Mouse (Mus musculus): ENCODE data around the gene Iqcg.
A peak's percentile ranks its signal among the peaks of the same experiment; 100 is the strongest.

Iqcg gene

GRCm38 (mm10) chr16:33053141-33053540, 2.9 kb downstream of the Iqcg start:
- ATAC-seq (ENCODE audit: low TSS enrichment) = no peak

- no peak for ATAC-seq (ENCODE audit: low TSS enrichment)
These were observed 6.2 kb downstream of the Iqcg start for GRCm38 (mm10) chr16:33049809-33050208.

- ATAC-seq (ENCODE audit: low TSS enrichment) = no peak
These were observed 7.3 kb downstream of the Iqcg start for GRCm38 (mm10) chr16:33048686-33049085.

- ATAC-seq (ENCODE audit: low TSS enrichment) = no peak
These were observed 8.0 kb downstream of the Iqcg start for GRCm38 (mm10) chr16:33048004-33048403.

- ATAC-seq (ENCODE audit: low TSS enrichment) = no peak
These were observed 12.8 kb downstream of the Iqcg start for GRCm38 (mm10) chr16:33043268-33043667.

GRCm38 (mm10) chr16:33042682-33043081, 13.3 kb downstream of the Iqcg start:
- no peak for ATAC-seq (ENCODE audit: low TSS enrichment)

GRCm38 (mm10) chr16:33036006-33036405, 20.0 kb downstream of the Iqcg start:
- ATAC-seq (ENCODE audit: low TSS enrichment) = no peak

- peak; percentile 65; the same call in 1 of the 2 replicates for ATAC-seq (ENCODE audit: low TSS enrichment)
These were observed 29.7 kb downstream of the Iqcg start for GRCm38 (mm10) chr16:33026357-33026756.

- ATAC-seq (ENCODE audit: low TSS enrichment) = no peak
These were observed 31.4 kb downstream of the Iqcg start for GRCm38 (mm10) chr16:33024456-33025104.

- ATAC-seq (ENCODE audit: low TSS enrichment) = peak; percentile 94
These were observed 32.3 kb downstream of the Iqcg start for GRCm38 (mm10) chr16:33023750-33024149.

- ATAC-seq (ENCODE audit: low TSS enrichment) = no peak
These were observed 34.6 kb downstream of the Iqcg start for GRCm38 (mm10) chr16:33021381-33021780.

- no peak for ATAC-seq (ENCODE audit: low TSS enrichment)
These were observed 36.8 kb downstream of the Iqcg start for GRCm38 (mm10) chr16:33019117-33019770.

- peak; percentile 69 for ATAC-seq (ENCODE audit: low TSS enrichment)
These were observed 38.2 kb downstream of the Iqcg start for GRCm38 (mm10) chr16:33017677-33018349.

GRCm38 (mm10) chr16:33015986-33016385, 40.0 kb downstream of the Iqcg start:
- no peak for ATAC-seq (ENCODE audit: low TSS enrichment)

- ATAC-seq (ENCODE audit: low TSS enrichment) = no peak
These were observed 40.6 kb downstream of the Iqcg start for GRCm38 (mm10) chr16:33015396-33015907.

- no peak for ATAC-seq (ENCODE audit: low TSS enrichment)
These were observed 41.1 kb downstream of the Iqcg start for GRCm38 (mm10) chr16:33014921-33015320.

- ATAC-seq (ENCODE audit: low TSS enrichment) = no peak
These were observed 42.2 kb downstream of the Iqcg start for GRCm38 (mm10) chr16:33013801-33014200.

GRCm38 (mm10) chr16:33010166-33010565, 45.9 kb downstream of the Iqcg start:
- peak; percentile 35 for ATAC-seq (ENCODE audit: low TSS enrichment)

GRCm38 (mm10) chr16:33007436-33007835, 48.6 kb downstream of the Iqcg start:
- ATAC-seq (ENCODE audit: low TSS enrichment) = 0 out of 2 replicates have a peak, but pooled peaks have one; percentile 11

- ATAC-seq (ENCODE audit: low TSS enrichment) = no peak
These were observed 49.1 kb downstream of the Iqcg start for GRCm38 (mm10) chr16:33006888-33007287.

GRCm38 (mm10) chr16:33005216-33005615, 50.8 kb downstream of the Iqcg start:
- ATAC-seq (ENCODE audit: low TSS enrichment) = no peak

- peak; percentile 95 for ATAC-seq (ENCODE audit: low TSS enrichment)
These were observed 63.9 kb downstream of the Iqcg start for GRCm38 (mm10) chr16:32992158-32992557.

- no peak for ATAC-seq (ENCODE audit: low TSS enrichment)
These were observed 71.4 kb downstream of the Iqcg start for GRCm38 (mm10) chr16:32984631-32985030.
